Mouse (Mus musculus): ENCODE measurements around the gene Rab4a.

DNA sequence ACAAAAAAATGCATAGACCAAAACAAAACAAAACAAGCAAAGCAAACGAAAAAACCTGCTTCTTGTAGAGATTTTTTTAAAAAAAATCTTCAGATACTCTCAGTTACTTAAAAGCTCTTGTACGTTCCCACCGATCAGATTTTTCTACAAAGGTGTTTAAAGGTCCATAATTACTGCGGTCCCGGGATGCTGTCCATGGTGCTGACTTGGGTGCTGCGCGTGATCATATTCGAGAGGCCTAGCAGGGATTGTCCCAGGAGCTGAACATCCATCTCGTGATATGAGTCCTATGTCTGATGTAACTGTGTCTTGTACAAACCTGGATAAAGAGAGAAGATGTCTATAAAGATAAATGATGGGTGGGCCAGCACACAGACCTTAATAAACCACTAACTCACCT, 32.7 kb downstream of the Rab4a start:
- TF ChIP-seq CTCF (IDR thresholded peaks at IDR 0.05; ENCODE audit: low read depth) (no peak), EP300 (IDR thresholded peaks at IDR 0.05; ENCODE audit: low read depth) (no peak)
